Mouse (Mus musculus) layer of hippocampus, postnatal 10 days (tissue): ENCODE data around the gene 4930447C04Rik. TPM values are rescaled to one million over a fixed set of nuclear protein-coding genes. Genes with fewer than 3 reads are reported as not detected.

Source experiments
- DNase-seq, 2 experiments: peaks; one replicate each; pipeline ENCODE4 v3.0.0; 2021; ENCODE audit warnings: low spot score in 2 of 2
- total RNA-seq, 2 experiments: library from RNA; stranded (reverse); gene quantifications; 2 replicates each; pipeline ENCODE4 v1.2.3; 2021

The 4930447C04Rik gene
- total RNA-seq, 2 experiments from 2014 or later, result 3.8 to 6.6 TPM

- DNase-seq, result no peak
Measured at GRCm38 (mm10) chr12:72843555-72843954, 97.0 kb downstream of the 4930447C04Rik start.

DNA sequence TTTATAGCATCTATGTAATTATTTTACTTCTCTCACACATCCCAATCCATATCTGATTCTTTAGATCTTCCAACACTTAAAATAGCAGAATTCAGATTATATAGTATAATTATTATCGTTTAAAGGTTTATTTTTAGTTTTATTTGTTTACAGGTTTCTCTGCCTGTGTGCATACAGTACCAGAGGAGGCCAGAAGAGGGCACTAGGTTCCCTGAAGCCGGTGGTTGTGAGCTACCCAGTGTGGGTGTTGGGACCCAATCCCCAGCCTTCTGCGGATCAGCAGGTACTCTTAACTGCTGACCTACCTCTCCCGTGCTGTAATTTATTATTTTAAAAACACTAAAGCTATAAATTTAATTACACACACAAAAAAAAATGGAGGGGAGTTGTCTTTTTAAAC lies 97.4 kb downstream of the 4930447C04Rik start:
- DNase-seq, result no peak

DNA sequence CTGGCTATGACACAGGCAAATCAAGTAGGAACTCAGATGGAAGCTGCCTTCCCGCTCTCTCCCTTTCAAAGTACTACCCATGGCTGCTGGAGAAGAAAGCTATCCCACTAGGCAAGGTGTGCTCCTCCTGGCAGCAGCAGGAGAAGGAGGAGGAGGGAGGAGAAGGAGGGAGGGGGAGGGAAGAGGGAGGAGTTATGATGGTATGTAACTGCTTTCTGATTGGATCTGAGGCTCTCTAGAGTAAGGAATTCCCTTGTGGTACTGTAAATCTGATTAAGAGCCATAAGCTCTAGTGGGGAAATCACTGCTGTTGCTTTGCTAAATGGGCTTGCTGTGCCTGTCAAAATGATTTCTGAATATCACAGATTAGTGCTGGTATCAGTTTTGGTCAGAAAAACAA lies 99.1 kb downstream of the 4930447C04Rik start:
- no peak for DNase-seq

DNA sequence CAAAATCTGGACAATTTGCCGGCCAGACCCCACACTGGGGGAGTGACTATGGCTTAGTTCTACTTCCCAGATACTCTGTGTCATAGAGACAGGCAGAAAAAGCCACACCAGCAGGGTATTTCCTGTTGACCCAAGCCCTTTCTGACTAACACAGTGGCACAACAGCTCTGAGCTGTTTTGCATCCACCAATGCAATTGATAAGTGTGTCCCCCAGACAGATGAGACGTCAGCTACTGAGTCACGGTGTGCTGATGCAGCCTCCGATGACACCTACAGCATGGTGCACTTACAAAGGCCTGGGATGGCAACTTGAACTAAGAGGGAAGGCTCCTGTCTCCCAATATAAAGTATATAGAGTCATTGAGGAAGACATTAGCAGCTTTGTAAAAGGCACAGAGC lies 103.3 kb downstream of the 4930447C04Rik start:
- no peak for DNase-seq

DNA sequence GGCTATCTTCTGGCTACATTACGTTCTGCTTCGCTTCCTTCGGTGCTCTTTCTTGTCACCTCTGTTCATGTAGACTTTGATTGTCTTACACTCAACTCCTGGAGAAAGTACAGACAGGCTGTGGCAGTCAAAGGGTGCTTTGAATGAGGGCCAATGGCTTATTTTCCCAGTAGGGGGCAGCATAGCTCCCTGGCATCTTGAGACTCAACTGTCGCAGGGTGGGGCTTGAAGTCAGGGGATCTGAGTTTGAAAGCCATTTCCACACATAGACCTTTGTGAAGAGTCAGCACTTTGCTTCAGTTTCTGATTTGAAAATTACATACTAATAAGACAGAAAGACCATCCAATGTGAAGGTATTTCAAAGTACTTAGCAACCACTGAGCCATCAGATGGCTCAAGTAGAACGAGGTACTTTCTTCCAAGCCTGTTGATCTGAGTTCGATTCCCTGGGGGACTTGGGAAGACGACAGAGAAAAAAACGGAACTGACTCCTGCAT lies 105.0 kb downstream of the 4930447C04Rik start:
- no peak for DNase-seq

DNA sequence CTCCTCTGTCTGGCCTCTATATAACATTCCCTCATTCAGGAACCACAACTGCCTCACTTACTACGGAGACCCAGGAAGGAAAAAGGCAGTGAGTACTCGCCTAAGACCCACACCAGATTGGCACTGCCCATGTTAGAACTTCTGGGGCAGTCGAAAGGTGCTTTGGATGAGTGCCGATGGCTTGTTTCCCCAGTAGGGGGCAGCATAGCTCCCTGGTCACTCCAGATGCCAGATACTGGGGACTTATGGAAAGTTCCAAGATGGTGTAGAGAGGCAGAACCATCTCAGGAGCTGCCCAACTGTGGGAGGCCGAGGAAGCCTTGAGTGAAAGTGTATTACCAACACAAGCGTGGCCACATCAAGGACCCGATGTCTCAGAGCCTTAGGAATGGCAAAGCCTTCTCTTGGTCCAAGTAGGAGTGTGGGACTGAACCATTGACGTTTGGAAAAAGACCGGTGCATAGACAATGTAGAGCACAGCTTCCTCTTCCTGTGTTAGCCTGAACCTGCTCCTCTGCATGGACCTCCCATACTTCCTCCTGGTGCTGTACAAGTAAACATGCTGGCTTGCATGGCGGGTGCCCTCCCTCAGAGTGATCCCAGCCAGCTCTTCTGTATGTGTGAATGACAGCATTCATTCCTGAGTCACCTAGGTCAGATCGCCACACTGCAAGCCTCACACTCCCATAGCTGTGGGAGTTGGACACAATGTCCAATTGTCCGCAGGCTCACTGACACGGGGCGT lies 105.6 kb downstream of the 4930447C04Rik start:
- no peak for DNase-seq

DNA sequence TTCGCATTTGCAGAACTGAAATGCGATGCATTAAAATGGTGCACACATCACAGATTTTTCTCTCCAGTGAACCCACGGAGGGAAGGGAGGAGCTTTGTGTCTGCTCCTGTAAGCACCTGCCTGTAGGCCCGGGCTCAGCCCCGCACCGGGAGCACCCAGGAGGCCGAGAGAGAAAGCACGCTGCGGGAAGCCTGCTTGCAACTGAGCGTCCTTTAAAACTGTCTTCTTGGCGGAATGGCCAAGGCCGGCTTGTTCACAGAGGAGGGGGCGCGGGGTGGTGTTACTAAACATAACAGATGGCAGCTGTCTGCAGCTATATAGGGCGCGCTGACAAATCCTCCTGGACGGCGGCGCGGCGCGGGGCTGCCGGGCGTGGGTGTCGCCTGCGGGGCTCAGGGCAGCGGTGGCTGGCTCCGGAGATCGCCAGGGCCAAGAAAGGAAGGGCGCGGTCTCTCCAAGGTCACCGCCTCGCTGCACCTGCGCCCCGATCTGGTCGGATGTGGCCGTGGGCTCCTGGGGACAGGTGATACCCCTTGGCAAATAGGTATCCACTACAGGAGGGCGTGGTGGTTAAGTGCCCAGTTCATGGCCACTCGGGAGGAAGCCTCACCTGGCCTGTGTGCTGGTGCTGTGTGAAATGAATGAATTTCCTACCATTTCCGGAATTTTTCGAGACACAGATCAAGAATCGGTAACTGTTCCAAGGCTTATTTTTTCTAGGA lies 108.7 kb downstream of the 4930447C04Rik start:
- peak; percentile 49 to 60 for DNase-seq

Other genes starting within 250 kb of the 4930447C04Rik start
- 100 to 1,000 TPM; 226 to 239 TPM for gene Ppm1a, start 183.3 kb downstream of the 4930447C04Rik start, total RNA-seq
- not detected for gene Six6, start 882 bp downstream of the 4930447C04Rik start, total RNA-seq
- under 1 TPM; 0.57 to 0.69 TPM for gene Six1, start 113.1 kb upstream of the 4930447C04Rik start, total RNA-seq
- under 1 TPM; 0.55 to 0.56 TPM for gene Six4, start 172.7 kb upstream of the 4930447C04Rik start, total RNA-seq
- 10 to 100 TPM; 16.4 to 20.4 TPM for gene Mnat1, start 182.9 kb upstream of the 4930447C04Rik start, total RNA-seq